Mouse (Mus musculus): Measurements from ENCODE around the gene Ebf1.

The Ebf1 gene

GRCm38 (mm10) chr11:44619887-44620693 is 3.0 kb downstream of the Ebf1 start:
- peak; percentile 33 for DNase-seq

GRCm38 (mm10) chr11:44620694-44621446 is 3.8 kb downstream of the Ebf1 start:
- DNase-seq, result peak; percentile 41

- DNase-seq, result no peak
Measured at GRCm38 (mm10) chr11:44621615-44622014, 4.5 kb downstream of the Ebf1 start.

- DNase-seq, result peak; percentile 75
Measured at GRCm38 (mm10) chr11:44622023-44622731, 5.1 kb downstream of the Ebf1 start.

GRCm38 (mm10) chr11:44624564-44624963 is 7.4 kb downstream of the Ebf1 start:
- no peak for DNase-seq

GRCm38 (mm10) chr11:44626065-44626464 is 8.9 kb downstream of the Ebf1 start:
- no peak for DNase-seq

GRCm38 (mm10) chr11:44628412-44628811 is 11.3 kb downstream of the Ebf1 start:
- no peak for DNase-seq

GRCm38 (mm10) chr11:44632064-44632968 is 15.2 kb downstream of the Ebf1 start:
- no peak for DNase-seq

GRCm38 (mm10) chr11:44633001-44633693 is 16.0 kb downstream of the Ebf1 start:
- DNase-seq, result no peak

GRCm38 (mm10) chr11:44634552-44635193 is 17.6 kb downstream of the Ebf1 start:
- DNase-seq, result no peak

- DNase-seq, result no peak
Measured at GRCm38 (mm10) chr11:44636241-44636640, 19.1 kb downstream of the Ebf1 start.

GRCm38 (mm10) chr11:44638193-44638754 is 21.2 kb downstream of the Ebf1 start:
- no peak for DNase-seq

GRCm38 (mm10) chr11:44641496-44641895 is 24.4 kb downstream of the Ebf1 start:
- no peak for DNase-seq

GRCm38 (mm10) chr11:44654340-44655019 is 37.4 kb downstream of the Ebf1 start:
- DNase-seq, result no peak

GRCm38 (mm10) chr11:44655468-44655867 is 38.4 kb downstream of the Ebf1 start:
- DNase-seq, result peak; percentile 70

GRCm38 (mm10) chr11:44656916-44657315 is 39.8 kb downstream of the Ebf1 start:
- peak; percentile 62 for DNase-seq

- no peak for DNase-seq
Measured at GRCm38 (mm10) chr11:44657833-44658395, 40.8 kb downstream of the Ebf1 start.

GRCm38 (mm10) chr11:44661875-44662274 is 44.8 kb downstream of the Ebf1 start:
- no peak for DNase-seq

- no peak for DNase-seq
Measured at GRCm38 (mm10) chr11:44663609-44664141, 46.6 kb downstream of the Ebf1 start.

Measured in embryo, embryonic 11 days (tissue).